Mouse (Mus musculus): ENCODE data around the gene Gm20458. TPM values are rescaled to one million over a fixed set of nuclear protein-coding genes. Genes with fewer than 3 reads are reported as not detected.

Gm20458 gene
- polyA plus RNA-seq, 1 experiment, result 2.4 TPM

GRCm38 (mm10) chr2:164458535-164458934 is 2.2 kb upstream of the Gm20458 start:
- peaks cover 11% of the 10 kb centered on the region for H3K36me3 ChIP-seq (replicated peaks; ENCODE audit: low read length)
- no peak for TF ChIP-seq GATA1 (IDR thresholded peaks at IDR 0.05; ENCODE audit: borderline replicate concordance, low read length)
- TF ChIP-seq FLI1 (IDR thresholded peaks at IDR 0.05; ENCODE audit: low read length), result no peak
- peaks cover 25% of the 10 kb centered on the region for H3K27me3 ChIP-seq (replicated peaks)
- H3K4me1 ChIP-seq, result peaks cover 28% of the 10 kb centered on the region
- no peaks in the 10 kb centered on the region for H3K9me3 ChIP-seq
- no peak overlapping the region for H3K4me3 ChIP-seq (replicated peaks)

GRCm38 (mm10) chr2:164465161-164465560 is 4.4 kb downstream of the Gm20458 start:
- Histone ChIP-seq H3K4me3 (replicated peaks) (no peak overlapping the region), H3K27me3 (replicated peaks) (peaks cover 7% of the 10 kb centered on the region), H3K36me3 (replicated peaks; ENCODE audit: low read length) (peaks cover 60% of the 10 kb centered on the region), H3K9me3 (no peaks in the 10 kb centered on the region), H3K4me1 (peaks cover 24% of the 10 kb centered on the region)
- no peak for TF ChIP-seq GATA1 (IDR thresholded peaks at IDR 0.05; ENCODE audit: borderline replicate concordance, low read length)
- TF ChIP-seq FLI1 (IDR thresholded peaks at IDR 0.05; ENCODE audit: low read length), result no peak

- Histone ChIP-seq H3K36me3 (replicated peaks; ENCODE audit: low read length) (peaks cover 60% of the 10 kb centered on the region), H3K9me3 (no peaks in the 10 kb centered on the region), H3K4me3 (replicated peaks) (no peak overlapping the region), H3K4me1 (peaks cover 21% of the 10 kb centered on the region), H3K27me3 (replicated peaks) (peaks cover 10% of the 10 kb centered on the region)
- no peak for TF ChIP-seq GATA1 (IDR thresholded peaks at IDR 0.05; ENCODE audit: borderline replicate concordance, low read length)
- no peak for TF ChIP-seq FLI1 (IDR thresholded peaks at IDR 0.05; ENCODE audit: low read length)
Observed at GRCm38 (mm10) chr2:164466787-164467186, 6.0 kb downstream of the Gm20458 start.

- TF ChIP-seq FLI1 (IDR thresholded peaks at IDR 0.05; ENCODE audit: low read length), result no peak
- TF ChIP-seq GATA1 (IDR thresholded peaks at IDR 0.05; ENCODE audit: borderline replicate concordance, low read length), result no peak
- no peak overlapping the region for H3K4me3 ChIP-seq (replicated peaks)
Observed at GRCm38 (mm10) chr2:164470254-164470653, 9.5 kb downstream of the Gm20458 start.

GRCm38 (mm10) chr2:164473624-164474023 is 12.9 kb downstream of the Gm20458 start, which contains the start of gene Trp53tg5:
Gene Trp53tg5, minus strand, starts transcription at chr2:164473724.
- no peak for TF ChIP-seq FLI1 (IDR thresholded peaks at IDR 0.05; ENCODE audit: low read length)
- TF ChIP-seq GATA1 (IDR thresholded peaks at IDR 0.05; ENCODE audit: borderline replicate concordance, low read length), result no peak
- Histone ChIP-seq H3K27me3 (replicated peaks) (peaks cover 36% of the 10 kb centered on the region), H3K9me3 (no peaks in the 10 kb centered on the region), H3K4me1 (no peaks in the 10 kb centered on the region), H3K36me3 (replicated peaks; ENCODE audit: low read length) (peaks cover 15% of the 10 kb centered on the region), H3K4me3 (replicated peaks) (no peak within 1 kb of the TSS)

More at GRCm38 (mm10) chr2:164470254-164470653, 9.5 kb downstream of the Gm20458 start:
- peaks cover 41% of the 10 kb centered on the region for H3K36me3 ChIP-seq (replicated peaks; ENCODE audit: low read length)
- H3K27me3 ChIP-seq (replicated peaks), result peaks cover 17% of the 10 kb centered on the region
- no peaks in the 10 kb centered on the region for H3K9me3 ChIP-seq
- peaks cover 12% of the 10 kb centered on the region; the same call in 1 of the 2 replicates for H3K4me1 ChIP-seq

GRCm38 (mm10) chr2:164485681-164486257 is 25.0 kb downstream of the Gm20458 start, which contains the start of gene Dbndd2:
Gene Dbndd2, plus strand, starts transcription at chr2:164486106.
- Histone ChIP-seq H3K27me3 (replicated peaks) (peaks cover 84% of the 10 kb centered on the region), H3K4me3 (replicated peaks) (peak within 1 kb of the TSS; percentile 90), H3K36me3 (replicated peaks; ENCODE audit: low read length) (no peaks in the 10 kb centered on the region), H3K4me1 (peaks cover 15% of the 10 kb centered on the region), H3K9me3 (no peaks in the 10 kb centered on the region; the same call in 1 of the 2 replicates)
- no peak for TF ChIP-seq FLI1 (IDR thresholded peaks at IDR 0.05; ENCODE audit: low read length)
- TF ChIP-seq GATA1 (IDR thresholded peaks at IDR 0.05; ENCODE audit: borderline replicate concordance, low read length), result no peak

- Histone ChIP-seq H3K27me3 (replicated peaks) (peaks cover 89% of the 10 kb centered on the region), H3K36me3 (replicated peaks; ENCODE audit: low read length) (no peaks in the 10 kb centered on the region), H3K4me1 (peaks cover 15% of the 10 kb centered on the region), H3K4me3 (replicated peaks) (peak overlapping the region; percentile 90), H3K9me3 (no peaks in the 10 kb centered on the region; the same call in 1 of the 2 replicates)
- TF ChIP-seq FLI1 (IDR thresholded peaks at IDR 0.05; ENCODE audit: low read length) (no peak), GATA1 (IDR thresholded peaks at IDR 0.05; ENCODE audit: borderline replicate concordance, low read length) (no peak)
Observed at GRCm38 (mm10) chr2:164486258-164487114, 25.7 kb downstream of the Gm20458 start.

- H3K9me3 ChIP-seq, result no peaks in the 10 kb centered on the region; the same call in 1 of the 2 replicates
- TF ChIP-seq FLI1 (IDR thresholded peaks at IDR 0.05; ENCODE audit: low read length) (no peak), GATA1 (IDR thresholded peaks at IDR 0.05; ENCODE audit: borderline replicate concordance, low read length) (no peak)
- H3K27me3 ChIP-seq (replicated peaks), result peaks cover 95% of the 10 kb centered on the region
- no peaks in the 10 kb centered on the region for H3K36me3 ChIP-seq (replicated peaks; ENCODE audit: low read length)
- H3K4me1 ChIP-seq, result peaks cover 15% of the 10 kb centered on the region
- H3K4me3 ChIP-seq (replicated peaks), result peak overlapping the region; percentile 90
Observed at GRCm38 (mm10) chr2:164487115-164487527, 26.4 kb downstream of the Gm20458 start.

- no peaks in the 10 kb centered on the region; the same call in 1 of the 2 replicates for H3K9me3 ChIP-seq
- no peak for TF ChIP-seq FLI1 (IDR thresholded peaks at IDR 0.05; ENCODE audit: low read length)
- TF ChIP-seq GATA1 (IDR thresholded peaks at IDR 0.05; ENCODE audit: borderline replicate concordance, low read length), result no peak
- H3K27me3 ChIP-seq (replicated peaks), result peaks cover 96% of the 10 kb centered on the region
- peaks cover 15% of the 10 kb centered on the region for H3K4me1 ChIP-seq
- H3K36me3 ChIP-seq (replicated peaks; ENCODE audit: low read length), result no peaks in the 10 kb centered on the region
- H3K4me3 ChIP-seq (replicated peaks), result no peak overlapping the region
Observed at GRCm38 (mm10) chr2:164487812-164488211, 27.0 kb downstream of the Gm20458 start.

Data from megakaryocyte, embryonic 14.5 days (primary cell).